Mouse (Mus musculus): ENCODE measurements at regions not wholly inside any gene's neighbourhood (a gene's known extent, or its start where the extent isn't known, plus 50 kb on each side); places are given as distances from the start of the nearest gene placed in this dataset.

GRCm38 (mm10) chr14:72110689-72111088 is 380.9 kb downstream of the Gm9195 start:
- H3K4me2 ChIP-seq (ENCODE audit: low read length), result no peak overlapping the region
- H3K27me3 ChIP-seq (replicated peaks; ENCODE audit: control insufficient read depth, insufficient read depth, low read length), result no peaks in the 10 kb centered on the region
- H3K4me1 ChIP-seq (replicated peaks; ENCODE audit: control insufficient read depth, insufficient read depth, low read length), result no peaks in the 10 kb centered on the region
- H3K4me3 ChIP-seq (ENCODE audit: low read depth, low read length), result no peak overlapping the region
- H3K36me3 ChIP-seq (ENCODE audit: control insufficient read depth, insufficient read depth, low read length), result no peaks in the 10 kb centered on the region
- WGBS, result 40% methylated on average over 2 of the region's 2 CpGs
- H3K9me3 ChIP-seq (ENCODE audit: control insufficient read depth, low read length), result no peaks in the 10 kb centered on the region
- H3K9ac ChIP-seq (ENCODE audit: low read length), result no peak overlapping the region
- DNase-seq (ENCODE audit: low spot score) (no peak), ATAC-seq (replicated peaks; ENCODE audit: low FRiP score, low TSS enrichment, low read depth) (no peak)
- H3K27ac ChIP-seq (ENCODE audit: low read depth), result no peak overlapping the region

- no peaks in the 10 kb centered on the region for H3K36me3 ChIP-seq (ENCODE audit: control insufficient read depth, insufficient read depth, low read length)
- DNase-seq (ENCODE audit: low spot score) (no peak), ATAC-seq (replicated peaks; ENCODE audit: low FRiP score, low TSS enrichment, low read depth) (no peak)
- no peaks in the 10 kb centered on the region for H3K4me1 ChIP-seq (replicated peaks; ENCODE audit: control insufficient read depth, insufficient read depth, low read length)
- no peak overlapping the region for H3K27ac ChIP-seq (ENCODE audit: low read depth)
- H3K4me2 ChIP-seq (ENCODE audit: low read length), result no peak overlapping the region
- no peak overlapping the region for H3K9ac ChIP-seq (ENCODE audit: low read length)
- no peaks in the 10 kb centered on the region for H3K27me3 ChIP-seq (replicated peaks; ENCODE audit: control insufficient read depth, insufficient read depth, low read length)
- H3K4me3 ChIP-seq (ENCODE audit: low read depth, low read length), result no peak overlapping the region
- no peaks in the 10 kb centered on the region for H3K9me3 ChIP-seq (ENCODE audit: control insufficient read depth, low read length)
- WGBS, result 80% methylated on average over 2 of the region's 2 CpGs
Measured at GRCm38 (mm10) chr14:72091579-72091978, 400.1 kb downstream of the Gm9195 start.

DNA sequence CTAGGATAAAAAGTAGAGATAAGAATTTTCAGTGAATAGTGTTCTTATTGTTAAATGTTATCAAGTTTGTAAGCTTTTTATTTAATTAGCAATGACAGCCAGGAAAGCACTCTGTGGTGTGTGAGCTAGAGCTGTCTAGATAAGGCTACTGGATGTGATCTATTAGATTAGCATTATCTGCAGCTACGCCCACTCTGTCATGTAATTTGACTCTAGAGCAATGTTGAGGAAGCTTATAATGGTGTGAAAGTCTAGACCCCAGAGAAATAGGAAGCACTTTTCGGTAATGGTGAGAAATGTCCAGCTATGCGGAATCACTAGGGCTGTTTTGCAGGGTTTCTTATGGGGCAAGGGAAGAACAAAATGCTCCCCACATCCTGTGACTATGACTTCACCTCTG is 410.2 kb downstream of the Gm9195 start:
- DNase-seq (ENCODE audit: low spot score) (no peak), ATAC-seq (replicated peaks; ENCODE audit: low FRiP score, low TSS enrichment, low read depth) (no peak)
- no peak overlapping the region for H3K4me3 ChIP-seq (ENCODE audit: low read depth, low read length)
- H3K9ac ChIP-seq (ENCODE audit: low read length), result no peak overlapping the region
- no peak overlapping the region for H3K4me2 ChIP-seq (ENCODE audit: low read length)
- 28% methylated on average over 3 of the region's 3 CpGs for WGBS
- H3K4me1 ChIP-seq (replicated peaks; ENCODE audit: control insufficient read depth, insufficient read depth, low read length), result no peaks in the 10 kb centered on the region
- no peaks in the 10 kb centered on the region for H3K27me3 ChIP-seq (replicated peaks; ENCODE audit: control insufficient read depth, insufficient read depth, low read length)
- no peaks in the 10 kb centered on the region for H3K9me3 ChIP-seq (ENCODE audit: control insufficient read depth, low read length)
- no peaks in the 10 kb centered on the region for H3K36me3 ChIP-seq (ENCODE audit: control insufficient read depth, insufficient read depth, low read length)
- no peak overlapping the region for H3K27ac ChIP-seq (ENCODE audit: low read depth)

DNA sequence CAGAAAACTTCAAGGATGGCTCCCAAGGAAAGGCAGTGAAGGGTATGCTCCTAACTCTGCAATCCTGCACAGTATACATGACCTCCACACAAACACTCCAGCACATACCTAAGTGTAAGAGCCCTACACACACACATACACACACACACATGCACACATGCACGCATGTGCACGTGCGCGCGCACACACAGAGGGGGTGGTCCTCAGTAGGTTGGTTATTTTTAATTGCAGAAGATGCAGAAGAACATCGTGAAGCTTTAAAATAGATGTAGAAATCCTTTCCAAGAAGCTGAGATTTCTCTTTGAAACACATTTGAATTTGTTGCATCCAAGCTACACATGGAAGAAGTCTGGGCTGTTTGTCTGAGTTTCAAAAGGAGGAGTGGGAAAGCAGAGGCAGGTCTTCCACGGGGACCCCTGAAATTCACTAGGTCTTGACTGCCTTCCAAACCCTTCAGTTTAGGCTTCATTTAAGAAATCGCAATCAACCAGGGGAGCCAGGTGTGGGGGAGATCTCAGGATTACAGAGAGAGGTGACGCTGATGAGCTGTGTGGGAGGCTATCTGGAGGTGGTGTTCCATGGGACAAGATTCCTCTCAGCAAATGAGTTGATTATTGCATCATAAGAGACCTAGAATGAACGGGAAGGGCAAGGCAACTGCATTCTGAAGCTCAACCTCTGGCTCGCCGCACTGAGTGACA is 427.4 kb downstream of the Gm9195 start:
- 77% methylated on average over 12 of the region's 12 CpGs for WGBS
- DNase-seq (ENCODE audit: low spot score) (no peak), ATAC-seq (replicated peaks; ENCODE audit: low FRiP score, low TSS enrichment, low read depth) (no peak)
- H3K27me3 ChIP-seq (replicated peaks; ENCODE audit: control insufficient read depth, insufficient read depth, low read length), result no peaks in the 10 kb centered on the region
- no peak overlapping the region for H3K4me2 ChIP-seq (ENCODE audit: low read length)
- no peaks in the 10 kb centered on the region for H3K36me3 ChIP-seq (ENCODE audit: control insufficient read depth, insufficient read depth, low read length)
- no peak overlapping the region for H3K27ac ChIP-seq (ENCODE audit: low read depth)
- no peaks in the 10 kb centered on the region for H3K9me3 ChIP-seq (ENCODE audit: control insufficient read depth, low read length)
- no peak overlapping the region for H3K4me3 ChIP-seq (ENCODE audit: low read depth, low read length)
- no peak overlapping the region for H3K9ac ChIP-seq (ENCODE audit: low read length)
- H3K4me1 ChIP-seq (replicated peaks; ENCODE audit: control insufficient read depth, insufficient read depth, low read length), result no peaks in the 10 kb centered on the region

DNA sequence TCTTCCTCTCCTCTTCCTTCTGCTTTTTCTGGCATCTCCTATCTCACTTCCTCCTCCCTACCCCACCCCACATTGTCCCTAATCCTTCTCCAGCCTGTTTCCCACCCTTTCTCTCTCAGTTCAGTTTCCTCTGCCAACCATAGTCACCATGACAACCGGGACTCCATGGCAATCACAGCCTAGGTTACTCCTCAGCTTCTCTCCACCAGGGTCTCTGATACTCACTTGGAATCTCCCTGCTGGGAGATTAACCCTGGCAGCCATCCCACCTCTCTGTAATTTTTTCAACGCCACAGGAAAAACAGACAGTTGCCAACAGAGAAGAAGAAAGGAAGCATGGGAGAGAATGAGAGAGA is 448.8 kb downstream of the Gm9195 start:
- no peak overlapping the region for H3K4me3 ChIP-seq (ENCODE audit: low read depth, low read length)
- no peaks in the 10 kb centered on the region for H3K27me3 ChIP-seq (replicated peaks; ENCODE audit: control insufficient read depth, insufficient read depth, low read length)
- no peak overlapping the region for H3K4me2 ChIP-seq (ENCODE audit: low read length)
- no peak overlapping the region for H3K9ac ChIP-seq (ENCODE audit: low read length)
- ATAC-seq (replicated peaks; ENCODE audit: low FRiP score, low TSS enrichment, low read depth) (no peak), DNase-seq (ENCODE audit: low spot score) (no peak)
- H3K4me1 ChIP-seq (replicated peaks; ENCODE audit: control insufficient read depth, insufficient read depth, low read length), result no peaks in the 10 kb centered on the region
- no peaks in the 10 kb centered on the region for H3K36me3 ChIP-seq (ENCODE audit: control insufficient read depth, insufficient read depth, low read length)
- H3K27ac ChIP-seq (ENCODE audit: low read depth), result no peak overlapping the region
- 65% methylated on average over 2 of the region's 2 CpGs for WGBS
- H3K9me3 ChIP-seq (ENCODE audit: control insufficient read depth, low read length), result no peaks in the 10 kb centered on the region

GRCm38 (mm10) chr14:72042112-72042880 is 449.3 kb downstream of the Gm9195 start:
- no peak overlapping the region for H3K9ac ChIP-seq (ENCODE audit: low read length)
- no peaks in the 10 kb centered on the region for H3K27me3 ChIP-seq (replicated peaks; ENCODE audit: control insufficient read depth, insufficient read depth, low read length)
- no peaks in the 10 kb centered on the region for H3K9me3 ChIP-seq (ENCODE audit: control insufficient read depth, low read length)
- no peak overlapping the region for H3K27ac ChIP-seq (ENCODE audit: low read depth)
- DNase-seq (ENCODE audit: low spot score) (no peak), ATAC-seq (replicated peaks; ENCODE audit: low FRiP score, low TSS enrichment, low read depth) (no peak)
- no peaks in the 10 kb centered on the region for H3K4me1 ChIP-seq (replicated peaks; ENCODE audit: control insufficient read depth, insufficient read depth, low read length)
- H3K36me3 ChIP-seq (ENCODE audit: control insufficient read depth, insufficient read depth, low read length), result no peaks in the 10 kb centered on the region
- no peak overlapping the region for H3K4me2 ChIP-seq (ENCODE audit: low read length)
- 67% methylated on average over 3 of the region's 3 CpGs for WGBS
- H3K4me3 ChIP-seq (ENCODE audit: low read depth, low read length), result no peak overlapping the region

GRCm38 (mm10) chr14:72030396-72030795 is 461.2 kb downstream of the Gm9195 start:
- 52% methylated on average over 3 of the region's 3 CpGs for WGBS
- no peak overlapping the region for H3K27ac ChIP-seq (ENCODE audit: low read depth)
- no peaks in the 10 kb centered on the region for H3K36me3 ChIP-seq (ENCODE audit: control insufficient read depth, insufficient read depth, low read length)
- no peak overlapping the region for H3K4me2 ChIP-seq (ENCODE audit: low read length)
- DNase-seq (ENCODE audit: low spot score), result no peak
- H3K9me3 ChIP-seq (ENCODE audit: control insufficient read depth, low read length), result no peaks in the 10 kb centered on the region
- no peak overlapping the region for H3K9ac ChIP-seq (ENCODE audit: low read length)
- H3K4me3 ChIP-seq (ENCODE audit: low read depth, low read length), result no peak overlapping the region
- ATAC-seq (replicated peaks; ENCODE audit: low FRiP score, low TSS enrichment, low read depth), result no peak
- no peaks in the 10 kb centered on the region; the same call in 1 of the 2 replicates for H3K4me1 ChIP-seq (replicated peaks; ENCODE audit: control insufficient read depth, insufficient read depth, low read length)
- no peaks in the 10 kb centered on the region for H3K27me3 ChIP-seq (replicated peaks; ENCODE audit: control insufficient read depth, insufficient read depth, low read length)

- Histone ChIP-seq H3K27me3 (replicated peaks; ENCODE audit: control insufficient read depth, insufficient read depth, low read length) (no peaks in the 10 kb centered on the region), H3K4me3 (ENCODE audit: low read depth, low read length) (no peak overlapping the region), H3K36me3 (ENCODE audit: control insufficient read depth, insufficient read depth, low read length) (no peaks in the 10 kb centered on the region), H3K4me2 (ENCODE audit: low read length) (no peak overlapping the region), H3K9ac (ENCODE audit: low read length) (no peak overlapping the region), H3K27ac (ENCODE audit: low read depth) (no peak overlapping the region), H3K4me1 (replicated peaks; ENCODE audit: control insufficient read depth, insufficient read depth, low read length) (no peaks in the 10 kb centered on the region; the same call in 1 of the 2 replicates), H3K9me3 (ENCODE audit: control insufficient read depth, low read length) (no peaks in the 10 kb centered on the region)
- DNase-seq (ENCODE audit: low spot score) (no peak), ATAC-seq (replicated peaks; ENCODE audit: low FRiP score, low TSS enrichment, low read depth) (0 out of 2 replicates have a peak, but pooled peaks have one; percentile 62)
- 52% methylated on average over 8 of the region's 8 CpGs for WGBS
Measured at GRCm38 (mm10) chr14:72027362-72028020, 464.1 kb downstream of the Gm9195 start.
